Mouse (Mus musculus): Measurements from ENCODE around the gene Mrps18a. TPM values are rescaled to one million over a fixed set of nuclear protein-coding genes. Genes with fewer than 3 reads are reported as not detected.

The Mrps18a gene
- polyA plus RNA-seq, 1 experiment: 133 TPM

DNA sequence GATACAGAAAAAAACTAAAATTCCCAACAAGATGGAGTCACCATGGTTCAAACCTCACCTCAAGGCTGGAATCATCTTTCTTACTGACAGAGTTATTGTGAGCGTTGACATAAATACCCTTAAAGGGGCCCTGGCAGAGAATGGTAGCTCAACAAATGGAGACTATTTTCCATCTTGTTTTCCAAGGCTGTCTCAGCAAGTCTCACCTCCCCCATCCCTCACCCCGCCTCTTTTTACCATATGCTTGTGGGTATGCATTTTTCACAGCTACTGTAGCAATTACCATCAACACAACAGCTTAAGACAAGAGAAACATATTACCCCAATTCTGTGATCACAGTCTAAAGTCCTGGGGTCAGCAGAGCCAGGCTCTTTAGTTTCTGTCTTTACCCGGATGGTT is 27.4 kb upstream of the Mrps18a start:
- TF ChIP-seq GATA1 (IDR thresholded peaks at IDR 0.05; ENCODE audit: low read length): no peak

DNA sequence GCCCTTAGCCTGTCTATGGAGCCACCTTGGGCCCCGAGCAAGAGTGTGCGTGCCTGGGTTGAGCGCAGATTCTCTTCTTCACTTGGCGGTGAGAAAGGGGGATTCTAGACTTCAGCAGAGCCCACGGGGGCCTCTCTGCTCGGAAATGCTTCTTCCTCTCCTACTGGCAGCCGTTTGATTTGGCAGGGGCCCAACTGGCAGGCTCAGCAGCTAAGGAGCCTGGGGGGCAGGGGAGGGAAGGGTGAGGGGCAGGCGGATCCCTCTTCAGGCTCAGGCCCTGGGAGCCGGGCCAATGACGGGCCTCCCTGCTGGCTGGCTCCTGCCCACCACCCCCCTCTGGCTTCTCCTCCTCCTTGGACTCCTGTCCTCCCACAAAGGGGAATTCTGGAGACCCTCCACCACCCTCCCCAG is 26.7 kb upstream of the Mrps18a start:
- no peak for TF ChIP-seq GATA1 (IDR thresholded peaks at IDR 0.05; ENCODE audit: low read length)

DNA sequence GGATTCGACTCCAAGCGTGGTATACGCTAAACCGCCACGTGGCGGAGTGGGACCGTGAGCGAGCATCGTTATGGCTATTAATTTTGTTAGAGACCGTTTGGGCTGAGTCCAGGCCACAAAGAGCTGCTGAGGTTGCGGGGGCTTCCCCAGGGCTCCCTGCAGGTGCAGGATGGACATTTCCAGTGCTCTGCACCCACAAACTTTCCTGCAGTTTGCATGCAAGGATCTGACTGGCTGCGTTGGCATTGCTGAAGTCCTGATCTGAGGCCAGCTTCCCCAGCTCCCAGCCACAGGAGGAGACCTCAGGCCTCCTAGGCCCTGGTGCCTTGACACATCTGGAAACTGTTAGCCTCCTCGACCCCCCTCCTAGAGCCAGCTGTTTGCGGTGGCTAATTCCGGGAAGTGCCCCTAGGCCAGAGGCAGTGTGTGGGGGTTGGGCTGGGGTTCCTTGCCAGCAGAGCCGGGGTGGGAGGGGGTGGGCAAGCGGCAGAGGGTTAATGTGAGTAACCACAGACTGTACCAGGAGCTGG is 24.4 kb upstream of the Mrps18a start:
- no peak for TF ChIP-seq GATA1 (IDR thresholded peaks at IDR 0.05; ENCODE audit: low read length)

DNA sequence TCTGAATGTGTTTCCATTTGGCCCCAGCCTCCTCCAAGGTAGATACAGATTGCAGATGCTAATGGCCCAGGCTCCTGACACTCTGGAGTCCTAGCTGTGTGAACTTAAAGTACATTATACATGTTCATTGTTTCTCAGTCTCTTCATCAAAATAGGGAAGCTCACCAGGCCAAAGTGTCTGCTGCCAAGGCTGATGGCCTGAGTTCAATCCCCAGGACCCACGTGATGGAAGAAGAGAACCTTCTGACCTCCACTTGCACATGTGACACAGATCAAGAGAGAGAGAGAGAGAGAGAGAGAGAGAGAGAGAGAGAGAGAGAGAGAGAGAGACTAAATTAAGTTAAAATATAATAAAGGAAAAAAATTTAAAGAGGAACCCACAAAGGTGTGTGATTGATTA is 19.4 kb upstream of the Mrps18a start:
- TF ChIP-seq GATA1 (IDR thresholded peaks at IDR 0.05; ENCODE audit: low read length): no peak

DNA sequence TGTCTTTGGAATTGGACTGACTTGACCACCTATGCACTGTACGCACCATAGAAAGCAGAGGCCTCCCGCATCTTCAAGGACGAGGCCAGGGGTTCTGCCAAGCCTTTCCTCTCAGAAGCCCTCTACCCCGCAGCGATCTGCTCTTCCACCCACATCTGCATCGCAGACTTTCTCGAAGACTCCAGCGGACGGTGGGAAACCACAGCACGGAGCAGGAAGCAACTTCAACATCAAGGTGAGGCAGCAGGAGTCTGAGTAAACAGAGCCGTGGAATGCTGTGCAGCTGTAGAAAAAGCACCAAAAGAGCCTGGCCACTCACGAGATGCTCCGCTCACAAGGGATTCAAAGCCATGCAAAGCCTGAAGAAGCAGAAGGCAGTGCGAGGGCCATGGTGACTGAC is 18.9 kb upstream of the Mrps18a start:
- TF ChIP-seq GATA1 (IDR thresholded peaks at IDR 0.05; ENCODE audit: low read length): no peak

DNA sequence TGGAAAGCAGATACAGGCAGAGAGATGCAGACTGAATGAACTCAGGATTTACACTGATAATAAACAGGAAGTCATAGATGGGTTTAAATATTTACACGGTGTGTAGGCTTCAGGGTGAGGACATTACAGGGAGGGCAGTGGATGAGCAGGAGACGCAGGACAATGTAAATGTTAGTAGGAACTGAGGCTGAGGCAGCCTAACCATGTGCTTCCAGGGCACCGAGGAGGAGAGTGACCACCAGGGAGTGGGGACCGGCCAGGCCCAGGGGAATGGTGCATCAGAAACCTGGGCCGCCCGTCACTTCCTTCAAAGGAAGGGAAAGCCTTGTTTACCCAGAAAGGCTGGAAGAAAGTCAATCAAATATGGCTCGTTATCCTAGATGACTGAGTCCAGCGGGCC is 12.3 kb upstream of the Mrps18a start:
- TF ChIP-seq GATA1 (IDR thresholded peaks at IDR 0.05; ENCODE audit: low read length): no peak

DNA sequence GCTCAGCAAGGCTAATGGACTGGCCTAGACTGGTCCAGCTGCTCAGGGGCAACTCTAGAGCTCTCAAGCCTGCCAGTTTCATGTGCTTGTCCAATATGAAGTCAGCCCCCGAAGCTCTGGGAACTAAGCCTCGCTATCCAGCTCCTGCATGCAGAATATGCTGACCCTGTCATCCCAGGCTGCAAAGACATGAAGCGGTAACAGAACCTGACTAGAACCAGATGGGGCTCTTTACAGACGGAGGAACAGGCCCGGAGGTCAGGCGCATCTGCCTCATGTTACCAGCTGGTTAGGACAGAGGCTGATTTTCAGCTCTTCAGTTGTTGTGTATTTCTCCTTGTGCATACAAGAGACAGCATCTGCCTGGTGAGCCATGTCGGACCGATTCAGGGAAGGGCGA is 8.9 kb upstream of the Mrps18a start:
- no peak for TF ChIP-seq GATA1 (IDR thresholded peaks at IDR 0.05; ENCODE audit: low read length)

DNA sequence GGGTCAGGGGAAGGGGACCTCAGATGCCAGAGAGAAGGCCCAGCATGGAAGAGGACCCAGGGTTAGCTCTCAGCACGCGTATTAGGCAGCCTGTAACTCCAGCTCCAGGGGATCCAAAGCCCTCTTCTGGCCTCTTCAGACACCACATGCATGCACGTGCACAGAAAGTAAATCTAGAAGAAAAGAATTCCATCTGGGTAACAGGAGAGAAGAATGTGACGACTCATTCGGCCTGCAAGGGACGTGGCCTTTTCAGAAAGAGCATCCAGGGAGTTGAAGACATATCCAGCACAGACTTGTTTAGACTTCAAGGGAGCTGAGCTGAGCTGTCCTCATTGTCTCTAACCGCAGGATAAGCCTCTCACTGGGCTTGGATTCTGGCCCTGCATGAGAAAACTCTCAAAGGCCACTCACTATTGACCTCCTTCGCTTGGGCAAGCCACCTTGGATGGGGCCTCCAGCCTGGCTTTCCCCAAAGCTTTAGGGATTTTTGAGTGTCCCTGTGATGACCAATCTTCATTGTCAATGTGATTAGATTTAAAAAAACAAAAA is 8.1 kb upstream of the Mrps18a start:
- TF ChIP-seq GATA1 (IDR thresholded peaks at IDR 0.05; ENCODE audit: low read length): no peak

DNA sequence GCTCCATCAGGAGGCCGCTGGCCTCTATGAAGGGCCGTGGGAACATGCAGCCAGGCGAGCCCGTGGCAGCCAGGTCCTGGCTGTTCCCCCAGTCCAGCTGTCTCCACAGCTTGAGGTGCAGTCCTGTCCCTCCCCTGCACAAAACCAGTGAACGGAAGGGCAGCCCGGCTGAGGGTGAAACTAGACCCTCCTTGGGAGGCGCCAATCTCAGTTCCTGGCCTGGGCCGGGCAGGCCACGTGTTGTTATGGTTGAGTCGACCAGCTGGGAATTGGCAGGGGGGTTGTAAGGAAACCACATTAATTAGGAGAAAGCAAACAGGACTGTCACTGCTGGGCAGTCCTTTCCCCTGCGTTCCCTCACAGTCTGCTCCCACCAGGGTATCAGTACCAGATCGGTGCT is 6.3 kb upstream of the Mrps18a start:
- no peak for TF ChIP-seq GATA1 (IDR thresholded peaks at IDR 0.05; ENCODE audit: low read length)

DNA sequence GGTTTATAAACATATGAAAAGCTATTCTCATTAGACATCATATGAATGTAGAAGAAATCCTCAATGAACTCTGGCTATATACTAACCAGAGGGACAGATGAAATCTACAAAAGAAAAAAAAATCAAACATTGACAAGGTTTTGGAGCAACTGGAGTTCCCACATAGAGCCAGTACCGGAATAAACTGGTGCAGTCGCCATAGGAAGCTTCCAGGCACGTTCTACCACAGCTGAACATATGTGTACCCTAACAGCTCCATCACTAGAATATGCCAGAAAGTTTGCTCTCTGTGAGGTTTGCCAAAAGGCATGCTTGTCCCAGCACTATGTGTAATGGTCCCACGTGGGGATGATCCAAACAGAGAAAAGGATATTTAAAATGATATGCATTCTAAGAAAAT is 2.5 kb upstream of the Mrps18a start:
- TF ChIP-seq GATA1 (IDR thresholded peaks at IDR 0.05; ENCODE audit: low read length): no peak

DNA sequence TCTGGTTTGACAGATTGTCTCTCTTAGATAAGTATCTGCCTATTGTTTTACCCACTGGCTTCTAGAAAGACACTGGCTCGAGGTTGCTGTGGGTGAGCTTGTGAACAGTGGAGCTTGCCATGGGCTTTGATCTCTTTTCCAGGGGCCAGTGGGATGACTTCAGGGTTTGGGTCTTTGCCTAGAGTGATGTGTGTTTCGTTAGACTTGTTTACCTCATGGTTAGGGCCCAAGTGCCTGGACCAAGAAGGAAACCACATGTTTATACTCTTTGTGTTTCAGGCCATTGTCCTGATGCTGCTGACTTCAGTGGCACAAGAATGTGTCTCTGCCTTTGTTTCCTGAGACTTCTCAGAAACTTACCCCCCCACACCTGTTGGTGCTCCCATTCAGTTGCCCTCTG is 4.7 kb downstream of the Mrps18a start:
- no peak for TF ChIP-seq GATA1 (IDR thresholded peaks at IDR 0.05; ENCODE audit: low read length)

DNA sequence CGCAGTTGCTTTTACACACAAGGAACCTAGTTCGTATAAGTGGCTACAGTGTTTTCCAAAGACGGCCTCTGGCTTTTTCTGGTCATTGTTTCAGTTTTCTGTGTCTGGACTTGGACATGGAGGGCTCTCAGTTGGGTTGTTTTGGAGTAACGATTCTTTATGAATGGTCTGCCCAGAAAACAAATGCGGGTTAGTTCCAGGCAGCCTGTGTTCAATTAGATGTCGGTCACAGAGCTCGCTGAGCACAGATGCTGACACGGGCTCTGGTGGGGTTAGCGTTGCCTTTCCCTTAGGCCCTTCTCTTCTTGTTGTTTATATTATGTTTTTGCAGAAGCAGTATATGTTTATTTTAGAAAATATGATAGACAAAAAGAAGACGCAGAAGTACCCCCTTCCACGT is 5.4 kb downstream of the Mrps18a start:
- TF ChIP-seq GATA1 (IDR thresholded peaks at IDR 0.05; ENCODE audit: low read length): no peak

DNA sequence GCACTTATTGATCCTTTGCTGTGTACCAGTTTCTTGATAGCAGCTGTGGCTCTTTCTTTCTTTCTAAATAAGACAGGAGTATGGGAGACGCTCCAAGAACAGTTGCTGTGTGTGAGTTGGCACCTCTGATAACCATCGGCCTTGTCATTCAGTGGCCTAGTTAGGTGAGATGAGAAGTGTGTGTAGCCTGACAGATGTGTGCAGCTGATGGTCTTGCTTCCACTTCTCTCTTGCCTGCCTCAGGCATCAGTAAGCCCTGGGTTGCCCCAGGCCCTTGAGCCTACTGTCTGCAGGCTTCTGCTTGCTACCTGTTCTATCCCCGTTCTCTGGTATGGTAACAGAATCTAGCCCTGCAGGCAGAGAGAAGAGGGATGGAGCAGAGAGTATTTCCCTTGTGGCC is 6.1 kb downstream of the Mrps18a start:
- TF ChIP-seq GATA1 (IDR thresholded peaks at IDR 0.05; ENCODE audit: low read length): no peak

DNA sequence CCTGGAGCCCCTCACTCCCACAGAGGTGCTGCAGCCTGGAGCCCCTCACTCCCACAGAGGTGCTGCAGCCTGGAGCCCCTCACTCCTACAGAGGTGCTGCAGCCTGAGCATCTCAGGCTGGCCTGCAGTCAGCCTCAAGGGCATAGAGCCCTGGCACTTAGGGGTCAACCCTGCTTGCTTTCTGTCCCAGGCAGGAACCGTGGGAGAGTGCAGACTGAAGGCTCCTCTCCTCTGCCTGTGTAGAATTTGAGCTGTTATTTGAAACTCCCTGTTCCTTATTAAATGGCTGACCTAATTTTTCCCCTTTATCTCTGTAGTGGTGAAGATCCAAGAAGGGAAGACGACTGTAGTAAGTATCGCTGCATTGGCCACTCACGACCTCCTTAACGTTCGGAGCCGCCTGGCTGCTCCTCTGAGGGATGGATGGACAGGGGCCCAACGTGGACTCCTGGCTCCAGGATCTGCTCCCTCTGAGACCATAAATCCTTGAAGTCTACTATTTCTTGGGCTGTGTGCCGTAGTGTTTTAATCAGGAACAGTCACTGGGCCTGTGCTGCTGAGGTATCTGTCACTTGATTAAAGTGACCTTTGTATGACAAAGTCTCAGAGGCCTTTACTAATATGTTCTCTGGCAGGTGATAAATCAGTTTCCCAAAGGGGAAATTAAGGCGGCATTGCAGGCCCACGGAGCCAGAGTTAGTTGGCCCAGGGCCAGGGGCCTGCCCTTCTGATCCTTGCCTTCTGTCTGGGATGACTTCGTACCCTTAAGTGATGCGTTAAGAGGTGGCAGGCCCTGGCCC is 7.0 kb downstream of the Mrps18a start:
- TF ChIP-seq GATA1 (IDR thresholded peaks at IDR 0.05; ENCODE audit: low read length): no peak

DNA sequence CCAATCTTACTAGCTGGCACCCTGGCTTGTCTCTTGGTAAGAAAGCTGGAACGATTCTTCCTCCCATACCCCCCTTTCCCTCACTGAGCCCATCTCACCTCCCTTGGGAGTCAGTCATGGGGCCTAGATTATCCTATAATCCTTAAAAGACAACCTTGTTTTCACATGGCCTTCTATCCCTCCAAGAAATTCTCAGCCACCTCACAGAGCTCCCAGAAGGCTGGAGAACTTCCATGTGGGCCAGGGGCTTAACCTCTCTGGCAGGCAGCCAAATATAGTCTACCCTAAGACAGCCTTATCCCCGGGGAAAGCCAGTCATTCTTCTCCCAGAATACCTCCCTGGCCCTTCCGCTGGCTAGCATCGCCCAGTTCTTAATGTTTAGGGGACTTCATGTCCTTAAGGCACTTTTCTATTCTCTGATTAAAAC is 7.7 kb downstream of the Mrps18a start:
- no peak for TF ChIP-seq GATA1 (IDR thresholded peaks at IDR 0.05; ENCODE audit: low read length)

DNA sequence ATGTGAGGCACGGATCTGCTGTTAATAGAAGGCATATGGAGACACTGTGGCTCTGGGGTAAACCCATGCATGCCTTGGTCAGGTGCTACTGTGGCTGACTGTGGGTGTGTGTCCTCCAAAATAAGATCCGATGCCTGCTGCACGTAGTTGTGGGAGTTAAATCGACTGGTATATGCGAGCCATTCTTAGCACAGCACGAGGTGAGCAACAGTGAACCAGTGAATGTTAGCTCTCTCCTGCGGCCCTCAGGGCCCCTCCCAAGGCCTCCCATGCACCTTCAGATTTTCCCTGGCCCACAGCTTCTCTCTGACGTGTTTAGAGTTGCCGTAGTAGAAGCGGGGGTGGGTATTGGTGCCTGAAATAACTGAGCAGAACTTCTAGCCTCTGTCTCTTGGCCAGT is 8.9 kb downstream of the Mrps18a start:
- no peak for TF ChIP-seq GATA1 (IDR thresholded peaks at IDR 0.05; ENCODE audit: low read length)

DNA sequence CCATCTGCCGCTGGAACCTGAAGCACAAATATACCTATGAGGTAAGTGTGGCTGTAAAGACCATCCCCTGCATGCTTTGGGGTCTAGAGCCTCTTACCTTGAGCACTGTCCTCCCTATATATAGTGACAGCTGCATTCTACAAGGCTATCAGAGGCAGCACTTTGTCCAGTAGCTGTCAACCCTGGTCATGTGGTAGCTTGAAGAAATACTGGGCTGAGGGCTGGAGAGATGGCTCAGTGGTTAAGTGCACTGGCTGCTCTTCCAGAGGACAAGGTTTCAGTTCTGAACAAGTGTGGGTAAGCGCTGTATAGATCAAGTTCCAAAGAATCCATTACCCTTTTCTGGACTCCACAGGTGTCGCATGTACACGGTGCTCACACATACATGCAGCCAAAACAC is 12.0 kb downstream of the Mrps18a start:
- no peak for TF ChIP-seq GATA1 (IDR thresholded peaks at IDR 0.05; ENCODE audit: low read length)
